Mouse (Mus musculus) layer of hippocampus, postnatal 14 days (tissue): Measurements from ENCODE around the gene Atp8b4. TPM values are rescaled to one million over a fixed set of nuclear protein-coding genes. Genes with fewer than 3 reads are reported as not detected.
"Not testable (repeated sequence)": the region's sequence is repeated elsewhere in the genome, so short reads cannot be mapped to it uniquely, and the experiment has no call there.

Experiments used
- DNase-seq, 2 experiments: peaks; one replicate each; pipeline ENCODE4 v3.0.0; 2021 to 2022; ENCODE audit warnings: low spot score in 2 of 2, mixed read lengths in 1 of 2
- long read RNA-seq, 2 experiments: library from polyadenylated mRNA; stranded (forward); transcript quantifications; one replicate each; pipeline ENCODE4 v2.0.0; 2021
- total RNA-seq, 2 experiments: library from RNA; stranded (reverse); gene quantifications; 2 replicates each; pipeline ENCODE4 v1.2.3; 2021

Atp8b4 gene
- total RNA-seq = under 1 TPM in 1 of 2 experiments, not detected in 1; 0.05 TPM
- long read RNA-seq, experiment 1 = 0 reads
- long read RNA-seq, experiment 2 = 0 reads

GRCm38 (mm10) chr2:126500521-126500920 lies at the start of gene Atp8b4:
Gene Atp8b4, minus strand, starts transcription at chr2:126500674.
- DNase-seq = no peak

- DNase-seq = no peak
Measured at GRCm38 (mm10) chr2:126549681-126550080, 49.2 kb upstream of the Atp8b4 start.

- DNase-seq = no peak
Measured at GRCm38 (mm10) chr2:126546392-126546791, 45.9 kb upstream of the Atp8b4 start.

DNA sequence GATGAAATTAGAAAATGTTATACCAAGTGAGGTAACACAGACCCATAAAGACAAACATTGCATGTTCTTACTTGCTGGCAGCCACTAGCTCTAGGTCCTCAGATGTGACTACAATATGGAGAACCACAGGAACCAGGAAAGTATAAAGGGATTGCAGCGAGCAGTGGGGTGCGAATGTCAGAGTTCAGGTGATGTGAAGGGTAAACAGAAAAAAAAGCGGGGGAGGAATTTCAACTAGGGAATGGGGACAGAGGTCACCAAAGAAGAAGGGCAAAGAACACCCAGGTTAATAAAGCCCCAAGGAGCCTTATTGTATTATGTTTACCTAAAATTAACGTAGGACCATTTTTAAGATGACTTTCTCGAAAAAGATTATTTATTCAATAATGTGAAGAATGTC lies 44.8 kb upstream of the Atp8b4 start:
- DNase-seq = no peak

DNA sequence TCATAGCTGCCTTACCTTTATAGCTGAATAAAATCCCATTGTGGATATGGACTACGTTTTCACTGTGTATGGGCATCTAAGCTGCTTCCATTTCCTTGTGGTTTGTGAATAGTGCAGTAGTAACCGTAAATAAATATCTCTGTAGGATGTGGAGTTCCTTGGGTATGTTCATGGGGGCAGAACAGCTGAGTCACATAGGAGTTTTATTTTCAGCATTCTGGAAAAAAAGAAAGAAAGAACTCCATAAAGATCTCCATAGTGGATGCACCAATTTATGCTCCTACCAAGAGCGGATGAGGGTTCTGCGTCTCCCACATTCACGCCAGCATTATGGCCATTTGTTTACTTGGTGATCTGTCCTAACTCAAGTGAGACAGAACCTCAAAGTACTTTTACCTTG lies 41.7 kb upstream of the Atp8b4 start:
- no peak for DNase-seq

GRCm38 (mm10) chr2:126540390-126540925 lies 40.0 kb upstream of the Atp8b4 start:
- no peak for DNase-seq

GRCm38 (mm10) chr2:126537654-126538053 lies 37.2 kb upstream of the Atp8b4 start:
- no peak for DNase-seq

DNA sequence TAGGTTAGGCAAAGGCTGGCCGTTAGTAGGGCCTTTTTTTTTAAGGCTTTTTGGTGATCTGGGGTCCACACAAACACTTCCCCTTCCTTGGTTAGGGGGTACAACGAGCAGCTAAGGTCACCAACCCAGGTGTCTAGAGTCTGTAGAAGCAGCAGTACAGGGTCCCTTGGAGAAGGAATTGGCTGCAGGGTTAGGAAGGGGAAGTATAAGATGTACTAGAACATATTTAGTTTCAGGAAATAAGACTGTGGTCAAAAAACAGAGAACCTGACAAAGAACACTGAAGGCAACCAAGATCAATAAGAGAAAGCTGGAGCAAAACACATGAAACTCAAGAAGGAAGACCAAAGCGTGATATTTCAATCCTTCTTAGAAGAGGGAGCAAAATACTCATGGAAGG lies 30.1 kb upstream of the Atp8b4 start:
- no peak for DNase-seq

GRCm38 (mm10) chr2:126527461-126527860 lies 27.0 kb upstream of the Atp8b4 start:
- no peak for DNase-seq

- DNase-seq = no peak
Measured at GRCm38 (mm10) chr2:126524271-126524670, 23.8 kb upstream of the Atp8b4 start.

- not testable (repeated sequence) for DNase-seq
Measured at GRCm38 (mm10) chr2:126523101-126523745, 22.7 kb upstream of the Atp8b4 start.

DNA sequence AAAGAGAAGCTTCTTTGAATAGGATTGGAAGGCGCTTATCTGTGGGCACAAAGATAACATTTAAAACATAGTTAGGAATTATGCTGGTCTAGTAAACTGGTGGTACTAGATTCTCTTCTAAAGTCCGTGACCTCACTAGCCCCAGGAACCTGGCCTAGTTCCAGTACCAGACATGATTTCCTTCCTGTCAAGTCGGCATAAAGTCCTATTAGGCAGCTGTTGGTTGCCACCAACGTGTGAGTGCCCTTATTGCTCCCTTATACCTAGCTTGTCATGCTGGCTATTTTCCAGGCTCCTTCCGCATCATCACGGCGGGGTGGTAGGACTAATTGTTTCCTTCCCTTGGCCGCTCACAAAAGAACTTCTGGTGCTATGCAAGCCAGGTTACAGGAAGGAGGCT lies 21.6 kb upstream of the Atp8b4 start:
- no peak for DNase-seq

DNA sequence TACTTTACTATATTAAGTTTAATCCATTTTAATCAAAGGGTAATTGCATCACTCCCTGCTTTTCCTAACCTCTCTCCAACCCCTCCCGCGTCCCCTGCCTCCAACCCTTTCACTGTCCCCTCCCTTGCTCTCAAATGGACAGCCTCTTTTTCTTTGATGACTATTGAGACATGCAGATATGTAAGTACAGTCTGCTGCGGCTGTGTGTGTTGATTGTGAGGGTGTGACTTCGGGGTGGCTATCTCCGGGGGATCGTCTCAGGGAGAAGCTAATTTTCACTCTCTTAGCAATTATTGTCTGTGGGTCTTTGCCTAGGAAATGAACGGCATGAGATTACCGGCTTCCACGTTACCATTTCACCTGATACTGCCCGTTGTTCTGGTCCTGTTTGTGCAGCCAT lies 21.0 kb upstream of the Atp8b4 start:
- no peak for DNase-seq

DNA sequence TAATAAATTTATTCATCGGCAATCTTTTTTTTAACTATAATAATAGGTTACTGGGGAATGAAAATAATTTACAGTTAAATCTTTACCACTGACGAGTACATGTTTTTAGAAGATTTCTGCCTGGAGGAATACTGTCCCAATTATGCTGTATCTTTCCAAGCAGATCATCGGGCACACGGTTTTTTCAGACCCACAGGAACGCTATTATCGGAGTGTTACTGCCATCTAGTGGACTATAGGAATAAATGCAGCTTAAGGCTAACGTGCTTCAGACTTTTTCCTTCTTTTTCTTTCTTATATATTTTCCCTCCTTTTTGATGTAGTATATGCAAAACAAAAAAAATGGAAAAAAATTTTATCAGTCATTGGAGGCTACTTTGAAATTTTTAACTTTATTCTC lies 20.4 kb upstream of the Atp8b4 start:
- DNase-seq = peak in 1 of 2 experiments; percentile 52

DNA sequence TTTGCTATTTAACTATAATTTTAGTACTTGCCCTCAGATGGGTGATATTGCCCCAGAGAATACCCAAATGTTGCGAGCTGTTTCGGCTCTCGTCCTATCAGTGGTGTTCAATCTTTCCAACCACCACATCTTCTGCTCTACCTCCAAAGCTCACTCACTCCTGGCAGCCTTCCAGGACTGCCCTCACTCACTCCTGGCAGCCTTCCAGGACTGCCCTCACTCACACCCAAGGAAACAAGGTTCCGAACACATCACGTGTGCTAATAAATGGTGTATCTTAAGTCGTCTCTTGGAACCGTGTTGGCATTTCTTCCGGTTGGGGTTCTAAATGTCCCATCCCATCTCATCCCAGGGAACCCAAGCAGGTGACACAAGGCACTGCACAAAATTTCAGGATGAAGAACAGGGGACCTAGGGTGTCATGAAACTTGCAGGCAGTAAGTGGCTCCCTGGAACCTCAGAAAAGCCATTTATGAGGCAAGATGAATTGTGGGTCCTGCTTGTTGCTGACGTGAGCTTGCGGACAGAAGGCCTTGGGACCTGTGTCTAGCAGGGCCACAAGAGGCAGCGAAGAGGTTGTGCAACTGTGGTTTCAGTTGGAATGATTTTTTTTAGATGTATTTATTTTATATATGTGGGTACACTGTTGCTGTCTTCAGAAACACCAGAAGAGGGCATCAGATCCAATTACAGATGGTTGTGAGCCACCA lies 19.6 kb upstream of the Atp8b4 start:
- no peak for DNase-seq

DNA sequence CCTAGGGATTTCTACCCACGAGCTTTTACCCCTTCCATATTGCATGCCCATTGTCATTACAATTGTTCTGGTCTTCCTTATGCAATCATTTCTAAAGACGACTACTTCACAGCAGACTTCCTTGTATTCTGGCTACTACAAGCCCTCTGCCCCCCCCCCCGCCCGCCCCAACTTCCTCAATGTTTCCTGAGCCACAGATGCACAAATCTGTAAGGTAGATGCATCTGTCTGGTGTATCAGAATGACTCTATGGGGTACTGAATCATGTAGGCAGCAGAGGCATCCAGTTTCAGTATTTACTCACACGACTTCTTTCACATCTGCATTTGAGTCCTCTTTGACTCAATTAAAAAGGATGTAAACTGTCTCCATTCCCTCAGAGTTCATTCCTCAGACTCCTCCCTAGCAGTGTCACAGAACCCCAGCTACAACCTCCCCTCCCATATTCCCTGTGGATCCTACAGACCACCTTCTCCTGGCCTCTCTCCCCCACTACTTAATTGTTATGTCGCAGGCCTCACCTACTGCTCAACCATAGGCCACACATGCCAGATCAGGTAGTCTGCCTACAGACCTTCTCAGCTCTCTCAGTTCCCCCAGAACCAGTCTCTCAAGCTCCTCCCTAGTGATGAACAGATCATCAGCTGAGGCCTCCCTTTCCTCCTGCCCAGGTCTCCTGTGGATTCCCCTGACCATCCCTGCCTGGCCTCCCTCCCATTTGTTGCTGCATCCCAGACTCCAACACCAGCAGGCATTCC lies 14.8 kb upstream of the Atp8b4 start:
- no peak for DNase-seq

GRCm38 (mm10) chr2:126508228-126508627 lies 7.8 kb upstream of the Atp8b4 start:
- no peak for DNase-seq

- DNase-seq = no peak
Measured at GRCm38 (mm10) chr2:126507477-126507876, 7.0 kb upstream of the Atp8b4 start.

DNA sequence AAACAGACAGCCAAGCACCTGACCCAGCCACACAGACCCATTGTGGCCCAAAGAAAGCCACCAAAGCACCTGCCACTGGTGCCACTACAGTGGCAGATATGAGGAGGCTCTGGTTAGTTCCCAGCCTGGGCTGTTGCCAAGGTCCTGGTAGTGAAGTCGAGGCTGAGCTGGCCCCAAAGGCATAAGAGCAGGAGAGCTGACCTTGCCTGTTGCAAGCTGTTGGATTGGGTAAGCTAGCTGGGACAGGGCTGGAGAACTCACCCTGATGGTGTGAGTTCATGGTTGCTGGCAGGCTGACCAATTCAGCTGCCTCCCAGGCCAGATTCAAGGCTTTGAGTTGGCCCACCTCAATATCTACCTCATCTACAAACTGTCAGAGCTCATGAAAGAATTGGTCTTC lies 4.7 kb upstream of the Atp8b4 start:
- DNase-seq = no peak

- no peak for DNase-seq
Measured at GRCm38 (mm10) chr2:126499730-126500129, 744 bp downstream of the Atp8b4 start.

DNA sequence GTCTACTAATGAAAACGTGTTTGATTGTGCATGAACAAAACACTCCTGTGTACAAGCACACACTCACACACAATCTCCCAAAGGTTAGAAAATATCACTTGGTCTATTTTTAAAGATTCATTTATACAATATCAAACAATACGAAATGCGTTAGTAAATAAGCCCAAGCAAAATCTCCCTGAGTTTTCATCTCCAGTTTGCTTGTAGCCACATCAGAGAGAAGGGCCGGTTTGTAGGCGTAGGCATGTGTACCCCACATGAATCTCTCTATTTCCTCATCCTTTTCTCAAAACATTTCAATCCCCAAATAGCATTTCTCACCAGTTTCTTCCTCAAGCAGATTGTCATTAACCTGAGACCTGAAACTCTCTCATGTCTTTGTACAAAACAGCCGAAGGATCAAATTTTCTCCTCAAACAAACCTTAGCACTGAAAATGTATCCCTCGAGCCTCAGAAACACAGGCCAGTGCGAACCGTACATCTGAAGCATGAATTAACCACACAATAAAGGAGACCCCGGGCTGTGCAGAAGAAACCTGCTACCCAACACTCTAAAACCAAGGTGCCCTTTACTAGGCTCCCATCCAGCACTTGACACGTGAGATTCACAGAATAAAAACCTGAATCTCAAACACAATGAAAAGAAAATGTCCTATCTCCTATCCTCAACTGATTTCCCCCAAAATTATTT lies 1.6 kb downstream of the Atp8b4 start:
- no peak for DNase-seq
